ENCODE assay signal across 17 mouse cellular contexts in genomic region chr10:17775079-17775478, GRCm38 (mm10). TPM values are rescaled to one million over a fixed set of nuclear protein-coding genes. Genes with fewer than 3 reads are reported as not detected.
DNase-seq lines count a peak whose midpoint lies in the region; ATAC-seq lines count a peak whose summit lies in the region.
"Had no signal": no experiment of that assay in that cellular context is flagged by ENCODE, and none has a peak within 500 bp of the region (broad histone marks: within the 10 kb centered on the region; RNA-seq: fewer than 3 reads in every experiment).

No protein-coding gene starts in this region.

- H3K4me2 ChIP-seq in midbrain, embryonic 15.5 days = no peak overlapping the region
- H3K4me2 ChIP-seq: embryonic facial prominence, embryonic 12.5 days; hindbrain, embryonic 12.5 days; lung, embryonic 15.5 days had no signal

- peak; percentile 73 for DNase-seq in 3T3-L1 (ENCODE audit: low read depth, low spot score)
- DNase-seq in A20 (ENCODE audit: low read depth, low spot score) = peak; percentile 87
- no peak for DNase-seq in left cerebral cortex, adult 11 months (ENCODE audit: low spot score)
- DNase-seq in adrenal gland, adult 2 months = no peak
- DNase-seq: cerebellum, postnatal 36 days; gastrocnemius, postnatal 25 days; kidney, postnatal 14 days; liver; thymus, adult 18-20 months had no signal

- no peaks in the 10 kb centered on the region for H3K36me3 ChIP-seq in midbrain, embryonic 15.5 days (replicated peaks)
- H3K36me3 ChIP-seq: embryonic facial prominence, embryonic 12.5 days; forebrain, embryonic 10.5 days; hindbrain, embryonic 12.5 days; lung, embryonic 15.5 days had no signal

- H3K27ac ChIP-seq in midbrain, embryonic 15.5 days = no peak overlapping the region
- H3K27ac ChIP-seq: embryonic facial prominence, embryonic 12.5 days; forebrain, embryonic 10.5 days; hindbrain, embryonic 12.5 days; lung, embryonic 15.5 days had no signal

- no peak overlapping the region for H3K4me3 ChIP-seq in midbrain, embryonic 15.5 days
- H3K4me3 ChIP-seq: embryonic facial prominence, embryonic 12.5 days; forebrain, embryonic 10.5 days; hindbrain, embryonic 12.5 days; lung, embryonic 15.5 days had no signal

- H3K9me3 ChIP-seq in midbrain, embryonic 15.5 days = no peaks in the 10 kb centered on the region
- H3K9me3 ChIP-seq: embryonic facial prominence, embryonic 12.5 days; forebrain, embryonic 10.5 days; hindbrain, embryonic 12.5 days; lung, embryonic 15.5 days had no signal

- H3K27me3 ChIP-seq in midbrain, embryonic 15.5 days (replicated peaks) = no peaks in the 10 kb centered on the region
- H3K27me3 ChIP-seq: embryonic facial prominence, embryonic 12.5 days; hindbrain, embryonic 12.5 days; lung, embryonic 15.5 days had no signal

- no peak overlapping the region for H3K9ac ChIP-seq in midbrain, embryonic 15.5 days
- H3K9ac ChIP-seq: embryonic facial prominence, embryonic 12.5 days; hindbrain, embryonic 12.5 days; lung, embryonic 15.5 days had no signal

- 86% methylated on average over 4 of the region's 4 CpGs for WGBS in midbrain, embryonic 15.5 days

- ATAC-seq in activated CD4-positive, CD25-positive, alpha-beta regulatory T cell, adult 4 months = peak; percentile 34
- peak; percentile 72 for ATAC-seq in megakaryocyte progenitor cell, adult 5-6 weeks (replicated peaks; ENCODE audit: poor library complexity)
- no peak for ATAC-seq in midbrain, embryonic 15.5 days (replicated peaks)
- ATAC-seq: intestine, embryonic 16.5 days had no signal

- H3K4me1 ChIP-seq in midbrain, embryonic 15.5 days = no peaks in the 10 kb centered on the region
- H3K4me1 ChIP-seq: embryonic facial prominence, embryonic 12.5 days; forebrain, embryonic 10.5 days; hindbrain, embryonic 12.5 days; lung, embryonic 15.5 days had no signal

RNA-seq across cellular contexts. Expression of gene Txlnb, which starts 20.9 kb away (rescaled TPM):
- 1 to 10 TPM; 1.2 to 2.7 TPM for polyA plus RNA-seq in activated CD4-positive, CD25-positive, alpha-beta regulatory T cell, adult 4 months (2017; shearing (Covaris generic))
- 0.32 and 0.44 TPM in 2 replicates for total RNA-seq in megakaryocyte progenitor cell, adult 5-6 weeks (2015)
- total RNA-seq in megakaryocyte progenitor cell, adult 5-6 weeks (2017) = 0.37 and 0.64 TPM in 2 replicates
- total RNA-seq in adrenal gland, adult 2 months (2021) = under 1 TPM; 0.52 to 0.79 TPM
- 0.13 and 0.21 TPM in 2 replicates for polyA plus RNA-seq in adrenal gland, adult 2 months (2012; rRNA removed)
- 0.91 and 0.96 TPM in 2 replicates for polyA plus RNA-seq in midbrain, embryonic 15.5 days (2015; fragmentation: Nextera tagmentation; extraction: Ambion mirVana)

RNA-seq across cellular contexts. Expression of gene Cited2, which starts 52.1 kb away (rescaled TPM):
- 1 to 10 TPM; 5.1 to 7.6 TPM for polyA plus RNA-seq in activated CD4-positive, CD25-positive, alpha-beta regulatory T cell, adult 4 months (2017; shearing (Covaris generic))
- 195 and 231 TPM in 2 replicates for total RNA-seq in megakaryocyte progenitor cell, adult 5-6 weeks (2015)
- total RNA-seq in megakaryocyte progenitor cell, adult 5-6 weeks (2017) = 49.9 and 57.5 TPM in 2 replicates
- 10 to 100 TPM; 57.4 to 72.4 TPM for total RNA-seq in adrenal gland, adult 2 months (2021)
- polyA plus RNA-seq in adrenal gland, adult 2 months (2012; rRNA removed) = 108 and 109 TPM in 2 replicates
- 63.3 and 63.6 TPM in 2 replicates for polyA plus RNA-seq in midbrain, embryonic 15.5 days (2015; fragmentation: Nextera tagmentation; extraction: Ambion mirVana)

Comparison
In these comparisons a context has a peak if more than half of its experiments do, and no peak if none do; other contexts are left out.
1. DNase-seq: peak in 3T3-L1 (single experiment) and A20 (single experiment); none in left cerebral cortex, adult 11 months (single experiment) and adrenal gland, adult 2 months (single experiment).